Mouse (Mus musculus): ENCODE results near the gene Arfip2.

The Arfip2 gene

GRCm38 (mm10) chr7:105614400-105614799, 25.8 kb downstream of the Arfip2 start:
- no peak for DNase-seq (ENCODE audit: low read depth, low spot score)

- no peak for DNase-seq (ENCODE audit: low read depth, low spot score)
These were observed 28.4 kb downstream of the Arfip2 start for GRCm38 (mm10) chr7:105611767-105612166.

- no peak for DNase-seq (ENCODE audit: low read depth, low spot score)
These were observed 31.7 kb downstream of the Arfip2 start for GRCm38 (mm10) chr7:105608467-105608866.

GRCm38 (mm10) chr7:105602860-105603623, 37.2 kb downstream of the Arfip2 start:
- peak; percentile 71 for DNase-seq (ENCODE audit: low read depth, low spot score)

- DNase-seq (ENCODE audit: low read depth, low spot score) = no peak
These were observed 50.1 kb downstream of the Arfip2 start for GRCm38 (mm10) chr7:105590097-105590496.

- DNase-seq (ENCODE audit: low read depth, low spot score) = no peak
These were observed 51.8 kb downstream of the Arfip2 start for GRCm38 (mm10) chr7:105588325-105588912.

Data from mesoderm, embryonic 11.5 days (tissue).